Mouse (Mus musculus): ENCODE data around the gene Cnn2. TPM values are rescaled to one million over a fixed set of nuclear protein-coding genes. Genes with fewer than 3 reads are reported as not detected.

Cnn2 gene
- polyA plus RNA-seq (2012; rRNA removed), result 13.6 and 16.7 TPM in 2 replicates

DNA sequence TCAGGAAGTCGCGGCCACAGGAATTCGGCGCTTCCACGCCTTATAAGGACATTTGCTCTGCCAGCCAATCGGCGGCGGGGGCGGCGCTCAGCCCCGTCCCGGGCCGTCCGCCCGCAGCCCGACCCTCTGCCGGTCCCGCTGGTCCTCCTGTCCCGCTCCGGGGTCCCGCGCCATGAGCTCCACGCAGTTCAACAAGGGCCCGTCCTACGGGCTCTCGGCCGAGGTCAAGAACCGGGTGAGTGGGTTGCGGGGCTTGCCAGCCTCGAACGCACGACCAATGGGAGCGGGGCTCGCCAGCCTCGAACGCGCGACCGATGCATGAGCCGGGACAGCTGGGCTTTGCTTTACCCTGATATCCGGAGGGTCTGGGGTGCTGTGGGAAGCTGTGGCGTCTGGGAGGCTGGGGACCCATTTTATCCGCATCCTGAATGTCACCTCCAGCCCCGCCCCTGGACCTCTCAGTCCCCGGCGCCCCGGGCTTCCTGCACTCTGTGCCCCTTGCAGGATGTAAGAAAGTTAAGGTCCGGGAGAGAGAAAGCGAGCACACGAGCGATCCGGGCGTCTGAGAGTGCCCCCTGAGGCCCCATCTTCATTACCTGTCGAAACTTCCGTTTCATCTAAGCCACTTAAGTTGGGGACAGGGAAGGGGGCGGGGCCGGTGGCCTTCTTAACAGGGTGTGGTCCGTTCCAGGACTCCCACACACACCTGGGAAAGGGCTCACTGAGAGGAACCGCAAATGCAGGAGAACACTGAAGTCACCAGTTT lies at the start of gene Cnn2:
Gene Cnn2 (plus strand): TSS at position 79 of the 766 bp plus-strand sequence.

DNA sequence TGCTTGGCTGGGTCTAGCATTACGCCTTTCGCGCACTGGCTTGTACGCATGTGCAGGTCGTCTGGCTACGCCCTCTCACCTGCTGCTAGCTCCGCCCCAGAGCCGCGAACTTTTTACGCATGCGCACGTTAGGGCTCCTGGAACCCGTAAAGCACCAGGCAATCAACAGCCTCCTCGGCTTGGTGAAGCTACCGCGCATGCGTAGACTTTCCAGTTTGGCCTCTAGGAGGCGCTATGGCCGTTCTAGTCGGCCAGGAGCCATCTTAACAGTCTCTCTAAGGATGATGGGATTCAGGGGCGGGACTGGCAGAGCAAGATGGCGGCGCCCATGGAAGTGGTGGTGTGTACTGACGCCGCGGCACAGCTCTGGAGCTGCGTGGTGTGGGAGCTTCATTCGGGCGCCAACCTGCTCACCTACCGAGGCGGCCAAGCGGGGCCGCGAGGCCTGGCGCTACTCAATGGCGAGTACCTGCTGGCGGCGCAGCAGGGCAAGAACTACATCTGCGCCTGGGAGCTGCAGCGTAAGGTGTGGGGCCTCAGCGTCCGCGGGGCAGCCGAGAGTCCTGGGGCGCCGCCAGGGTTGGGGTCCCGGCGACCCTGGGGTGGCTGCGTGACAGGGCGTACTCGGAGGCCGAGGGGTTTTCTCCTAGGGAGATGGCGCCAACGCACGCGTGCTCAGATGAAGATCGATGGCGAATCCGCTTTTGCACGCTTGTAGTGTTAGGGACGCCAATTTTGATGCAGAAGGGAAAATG lies 28.4 kb upstream of the Cnn2 start, which contains the start of gene Wdr18:
Gene Wdr18 (plus strand): TSS at position 306 of the 755 bp plus-strand sequence.

DNA sequence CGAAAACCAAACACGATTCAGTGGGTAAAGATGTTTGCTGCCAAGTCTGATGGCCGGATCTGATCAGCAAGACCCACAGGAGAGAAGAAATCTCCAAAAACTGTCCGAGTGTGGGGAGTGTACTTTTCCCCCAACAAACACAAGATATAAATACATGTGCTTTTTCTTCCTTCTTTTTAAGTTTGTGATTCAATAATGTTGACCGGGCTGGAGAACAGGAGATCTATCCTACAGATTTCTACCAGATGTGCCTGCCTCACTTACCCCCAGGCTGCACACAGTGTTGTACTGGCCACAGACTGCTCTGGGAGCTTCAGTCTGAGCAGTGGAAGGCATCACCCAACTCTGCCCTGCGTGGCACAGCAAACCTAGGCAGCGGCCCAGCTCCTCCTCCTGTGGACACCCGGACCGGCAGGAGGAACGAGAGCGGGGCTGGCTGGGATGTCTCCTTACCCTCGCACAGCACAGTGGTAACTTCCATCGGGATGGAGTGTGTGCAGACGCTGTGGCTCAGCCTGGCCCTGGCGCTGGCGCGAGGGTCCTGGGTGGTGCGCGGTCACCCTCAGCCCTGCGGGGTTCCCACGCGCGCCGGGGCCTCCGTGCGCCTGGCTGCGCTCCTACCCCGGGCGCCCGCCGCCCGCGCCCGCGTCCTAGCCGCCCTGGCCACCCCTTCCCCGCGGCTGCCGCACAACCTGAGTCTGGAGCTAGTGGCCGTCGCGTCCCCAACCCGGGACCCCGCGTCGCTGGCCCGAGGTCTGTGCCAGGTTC lies 17.8 kb upstream of the Cnn2 start, which contains the start of gene Grin3b:
Gene Grin3b (plus strand): TSS at position 301 of the 768 bp plus-strand sequence.

DNA sequence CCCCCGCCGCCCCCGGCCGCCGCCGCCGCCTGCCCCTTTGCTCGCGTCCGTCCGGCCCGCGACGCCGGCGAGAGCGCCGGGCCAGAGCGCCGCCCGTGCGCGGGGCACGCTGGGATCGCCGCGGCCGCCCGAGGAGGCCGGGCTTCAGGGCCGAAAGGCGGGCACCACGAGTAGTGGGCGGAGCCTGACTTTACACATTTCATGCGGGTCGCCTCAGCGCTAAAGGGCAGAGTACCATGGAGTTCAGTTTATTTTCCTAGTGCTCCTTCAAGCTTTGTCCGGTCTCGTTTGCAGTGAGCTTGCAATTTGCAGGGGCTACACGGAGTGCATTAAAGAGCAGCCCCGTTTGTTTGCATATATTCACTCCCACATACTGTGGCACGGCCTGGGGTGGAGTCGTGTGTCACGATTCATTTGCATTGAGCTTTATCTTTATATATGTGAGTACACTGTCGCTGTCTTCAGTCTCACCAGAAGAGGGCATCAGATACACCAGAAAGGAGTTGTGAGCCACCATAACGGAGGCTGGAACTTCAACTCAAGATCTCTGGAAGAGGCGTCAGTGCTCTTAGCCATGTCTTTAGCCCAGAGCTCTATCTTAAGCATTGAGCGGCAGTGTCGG lies 4.1 kb upstream of the Cnn2 start, which contains the start of gene Tmem259:
Gene Tmem259 (minus strand): TSS at position 136 of the 622 bp plus-strand sequence.

DNA sequence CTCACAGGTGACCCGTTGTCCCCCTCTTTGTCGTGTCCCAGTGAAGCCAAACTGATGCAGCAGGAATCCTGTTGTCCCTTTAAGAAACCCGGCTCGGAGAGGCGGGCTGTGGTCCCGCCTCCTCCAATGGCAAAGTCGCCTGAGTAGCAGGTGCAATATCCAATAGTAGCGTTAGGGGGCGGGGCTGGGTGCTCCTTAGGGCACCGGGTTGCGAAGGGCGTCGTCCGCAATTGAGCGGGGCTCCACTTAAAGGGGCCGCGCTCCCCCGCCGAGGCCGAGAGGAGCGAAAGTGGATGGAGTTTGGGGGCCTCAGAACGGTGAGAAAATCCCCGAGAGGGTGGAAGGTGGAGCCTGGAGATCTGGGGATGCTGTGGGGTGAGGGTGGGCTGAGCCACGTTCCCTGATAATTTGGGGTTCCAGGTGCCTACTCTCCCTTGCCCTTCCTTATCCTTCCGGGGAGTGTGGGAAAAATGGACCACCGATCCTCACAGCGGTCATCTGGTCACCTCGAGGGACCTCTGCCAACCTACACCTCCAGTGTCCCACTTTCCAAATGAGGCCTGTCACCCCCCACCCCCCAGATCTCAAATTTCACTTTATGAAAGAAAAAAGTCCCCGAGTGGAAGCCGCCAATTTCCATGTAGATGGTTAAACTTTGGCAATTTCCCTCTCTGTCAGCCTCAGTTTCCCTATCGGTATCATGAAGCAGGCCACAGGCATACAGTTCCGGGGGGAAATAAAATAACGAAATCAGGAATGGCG lies 8.1 kb downstream of the Cnn2 start, which contains the start of gene Abca7:
Gene Abca7 (plus strand): TSS at position 223 of the 762 bp plus-strand sequence.

DNA sequence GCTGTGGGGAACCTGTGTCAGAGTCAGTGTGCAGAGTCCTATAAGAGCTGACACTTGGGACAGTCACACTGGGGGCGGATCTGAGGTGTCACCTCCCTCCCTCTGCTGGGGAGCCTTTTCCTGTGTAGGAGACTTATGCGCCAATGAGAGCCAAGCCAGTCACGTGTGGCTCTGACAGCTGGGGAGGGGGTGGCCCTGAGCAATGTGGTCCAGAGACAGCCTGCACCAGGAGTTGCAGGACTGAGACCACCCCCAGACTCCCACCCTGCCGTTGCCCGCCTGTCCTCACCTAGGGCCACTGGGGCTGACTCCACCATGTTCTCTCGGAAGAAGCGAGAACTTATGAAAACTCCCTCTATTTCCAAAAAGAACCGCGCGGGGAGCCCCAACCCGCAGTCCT lies 28.1 kb downstream of the Cnn2 start, which contains the start of gene Arhgap45:
Gene Arhgap45 (plus strand): TSS at position 143 of the 400 bp plus-strand sequence.

DNA sequence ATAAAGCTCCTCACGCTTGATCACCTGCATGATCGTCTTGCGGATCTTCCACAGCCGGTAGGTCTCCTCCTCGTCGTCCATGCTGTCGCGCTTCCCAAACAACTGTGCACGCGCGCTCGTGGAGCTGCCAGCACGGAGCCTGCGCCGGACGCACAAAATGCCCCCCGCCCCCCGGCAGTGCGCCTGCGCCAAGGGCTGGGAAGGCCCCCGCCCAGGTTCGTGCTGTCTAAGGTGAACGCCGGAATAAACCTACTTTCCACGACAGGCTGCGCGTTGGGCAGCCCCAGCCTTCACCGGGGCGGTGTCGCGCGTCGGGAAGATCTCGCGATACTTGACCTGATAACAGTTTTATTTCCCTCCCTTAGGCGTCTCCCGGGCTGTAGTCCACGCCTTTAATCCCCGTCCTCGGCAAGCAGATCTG lies 51.2 kb downstream of the Cnn2 start, which contains the start of gene Polr2e:
Gene Polr2e (minus strand): TSS at position 237 of the 421 bp plus-strand sequence.

Other genes with a start within 250 kb of the Cnn2 start
- 15.2 and 16.1 TPM in 2 replicates for gene Polrmt, start 242.0 kb upstream of the Cnn2 start, polyA plus RNA-seq (2012; rRNA removed)
- gene Fgf22, start 233.5 kb upstream of the Cnn2 start, polyA plus RNA-seq (2012; rRNA removed), result not detected in 2 replicates
- 40.0 and 46.4 TPM in 2 replicates for gene Rnf126, start 221.6 kb upstream of the Cnn2 start, polyA plus RNA-seq (2012; rRNA removed)
- 0.50 and 0.51 TPM in 2 replicates for gene Fstl3, start 211.3 kb upstream of the Cnn2 start, polyA plus RNA-seq (2012; rRNA removed)
- 1.9 and 3.0 TPM in 2 replicates for gene Prss57, start 197.6 kb upstream of the Cnn2 start, polyA plus RNA-seq (2012; rRNA removed)
- gene Palm, start 195.0 kb upstream of the Cnn2 start, polyA plus RNA-seq (2012; rRNA removed), result 3.6 and 3.9 TPM in 2 replicates
- 0.16 TPM in 2 replicates for gene Misp, start 167.6 kb upstream of the Cnn2 start, polyA plus RNA-seq (2012; rRNA removed)
- gene Ptbp1, start 134.2 kb upstream of the Cnn2 start, polyA plus RNA-seq (2012; rRNA removed), result 117 and 130 TPM in 2 replicates
- 119 and 171 TPM in 2 replicates for gene Prtn3, start 114.1 kb upstream of the Cnn2 start, polyA plus RNA-seq (2012; rRNA removed)
- 6.2 and 6.7 TPM in 2 replicates for gene Plppr3, start 114.0 kb upstream of the Cnn2 start, polyA plus RNA-seq (2012; rRNA removed)
- 36.8 and 63.1 TPM in 2 replicates for gene Elane, start 102.3 kb upstream of the Cnn2 start, polyA plus RNA-seq (2012; rRNA removed)
- gene Cfd, start 97.7 kb upstream of the Cnn2 start, polyA plus RNA-seq (2012; rRNA removed), result 0.03 TPM in 1 of 2 replicates, not detected in the other
- 11.7 and 12.4 TPM in 2 replicates for gene Med16, start 79.7 kb upstream of the Cnn2 start, polyA plus RNA-seq (2012; rRNA removed)
- not detected in 2 replicates for gene Gm26602, start 77.7 kb upstream of the Cnn2 start, polyA plus RNA-seq (2012; rRNA removed)
- 0.23 and 0.24 TPM in 2 replicates for gene Kiss1r, start 71.6 kb upstream of the Cnn2 start, polyA plus RNA-seq (2012; rRNA removed)
- 28.2 and 33.7 TPM in 2 replicates for gene R3hdm4, start 67.4 kb upstream of the Cnn2 start, polyA plus RNA-seq (2012; rRNA removed)
- 4.7 and 5.8 TPM in 2 replicates for gene Arid3a, start 61.5 kb upstream of the Cnn2 start, polyA plus RNA-seq (2012; rRNA removed)
- 22.7 and 23.6 TPM in 2 replicates for gene Wdr18, start 28.4 kb upstream of the Cnn2 start, polyA plus RNA-seq (2012; rRNA removed)
- gene Grin3b, start 17.9 kb upstream of the Cnn2 start, polyA plus RNA-seq (2012; rRNA removed), result 0.02 and 0.05 TPM in 2 replicates
- 49.9 and 57.6 TPM in 2 replicates for gene Tmem259, start 4.3 kb upstream of the Cnn2 start, polyA plus RNA-seq (2012; rRNA removed)
- 8.8 and 11.5 TPM in 2 replicates for gene Abca7, start 7.9 kb downstream of the Cnn2 start, polyA plus RNA-seq (2012; rRNA removed)
- gene Arhgap45, start 28.1 kb downstream of the Cnn2 start, polyA plus RNA-seq (2012; rRNA removed), result 17.5 and 19.8 TPM in 2 replicates
- 118 and 119 TPM in 2 replicates for gene Polr2e, start 51.2 kb downstream of the Cnn2 start, polyA plus RNA-seq (2012; rRNA removed)
- gene Gpx4, start 58.6 kb downstream of the Cnn2 start, polyA plus RNA-seq (2012; rRNA removed), result 378 and 411 TPM in 2 replicates
- 8.9 and 9.8 TPM in 2 replicates for gene Sbno2, start 117.0 kb downstream of the Cnn2 start, polyA plus RNA-seq (2012; rRNA removed)
- gene Stk11, start 127.2 kb downstream of the Cnn2 start, polyA plus RNA-seq (2012; rRNA removed), result 88.1 and 91.3 TPM in 2 replicates
- 174 and 199 TPM in 2 replicates for gene Atp5d, start 150.0 kb downstream of the Cnn2 start, polyA plus RNA-seq (2012; rRNA removed)
- 1.4 and 1.8 TPM in 2 replicates for gene Cbarp, start 152.3 kb downstream of the Cnn2 start, polyA plus RNA-seq (2012; rRNA removed)
- 8.2 and 9.9 TPM in 2 replicates for gene Midn, start 159.7 kb downstream of the Cnn2 start, polyA plus RNA-seq (2012; rRNA removed)
- gene Cirbp, start 177.4 kb downstream of the Cnn2 start, polyA plus RNA-seq (2012; rRNA removed), result 19.1 and 20.7 TPM in 2 replicates
- 8.6 TPM in 2 replicates for gene 1600002K03Rik, start 184.4 kb downstream of the Cnn2 start, polyA plus RNA-seq (2012; rRNA removed)
- gene Efna2, start 190.9 kb downstream of the Cnn2 start, polyA plus RNA-seq (2012; rRNA removed), result 0.37 and 0.46 TPM in 2 replicates
- 18.1 and 18.9 TPM in 2 replicates for gene Mum1, start 237.8 kb downstream of the Cnn2 start, polyA plus RNA-seq (2012; rRNA removed)